In the genomic region with DNA sequence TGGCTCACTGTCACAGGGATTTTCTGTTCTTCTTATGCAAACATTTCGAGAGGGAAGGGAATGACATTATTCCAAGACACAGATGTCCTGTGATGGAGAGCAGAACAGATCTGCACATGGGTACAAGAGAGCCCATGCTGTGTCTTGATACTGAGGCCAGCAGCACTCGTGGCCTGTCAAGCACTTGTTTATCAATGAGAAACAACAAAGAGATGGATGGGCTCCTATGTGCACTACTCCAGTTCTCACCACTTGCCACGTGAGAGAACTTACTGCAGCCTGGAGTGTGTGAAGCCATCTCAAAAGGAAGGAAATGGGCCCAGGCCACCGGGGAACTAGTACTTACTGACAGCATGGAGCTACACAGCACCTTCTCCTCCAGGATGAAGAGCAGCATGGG, we compare ENCODE assay signal across 10 mouse cellular contexts. TPM values are rescaled to one million over a fixed set of nuclear protein-coding genes. Genes with fewer than 3 reads are reported as not detected.
DNase-seq lines count a peak whose midpoint lies in the region; ATAC-seq lines count a peak whose summit lies in the region.
"Had no signal": no experiment of that assay in that cellular context is flagged by ENCODE, and none has a peak within 500 bp of the region (broad histone marks: within the 10 kb centered on the region; RNA-seq: fewer than 3 reads in every experiment).

No protein-coding gene starts in this region.

- no peak for DNase-seq in kidney, adult 11 months
- DNase-seq in brain, adult 2 months (ENCODE audit: low read depth, low spot score), result peak; percentile 83
- DNase-seq in intestine, embryonic 14.5 days (ENCODE audit: low spot score), result no peak
- DNase-seq in embryo, embryonic 10 days (ENCODE audit: low spot score), result no peak
- DNase-seq in embryo, embryonic 9.5 days (ENCODE audit: extremely low spot score), result no peak
- DNase-seq: layer of hippocampus, postnatal 36 days; thymus, postnatal 25 days had no signal

- ATAC-seq in kidney, embryonic 14.5 days (ENCODE audit: low FRiP score, low TSS enrichment), result no peak
- ATAC-seq in CD4-positive, CD25-positive, alpha-beta regulatory T cell, adult 4 months, result peak; percentile 22
- 0 out of 2 replicates have a peak, but pooled peaks have one; percentile 54 for ATAC-seq in intestine, embryonic 14.5 days (replicated peaks; ENCODE audit: low FRiP score, low TSS enrichment, low read depth)

- no peak overlapping the region for H3K4me2 ChIP-seq in kidney, embryonic 14.5 days (replicated peaks; ENCODE audit: low read depth, low read length)
- no peak overlapping the region for H3K4me2 ChIP-seq in intestine, embryonic 14.5 days (ENCODE audit: low read length)

- H3K27me3 ChIP-seq in kidney, embryonic 14.5 days (ENCODE audit: control insufficient read depth, insufficient read depth, low read length), result no peaks in the 10 kb centered on the region
- H3K27me3 ChIP-seq in intestine, embryonic 14.5 days (replicated peaks; ENCODE audit: control insufficient read depth, insufficient read depth, low read length), result no peaks in the 10 kb centered on the region

- 41% methylated on average over 4 of the region's 4 CpGs for WGBS in kidney, embryonic 14.5 days
- WGBS in intestine, embryonic 14.5 days, result 16% methylated on average over 4 of the region's 4 CpGs

- no peak overlapping the region for H3K4me3 ChIP-seq in kidney, embryonic 14.5 days (ENCODE audit: low read length)
- H3K4me3 ChIP-seq in intestine, embryonic 14.5 days (ENCODE audit: low read depth, low read length), result no peak overlapping the region
- H3K4me3 ChIP-seq: erythroblast, embryonic 14.5 days had no signal

- no peak overlapping the region for H3K9ac ChIP-seq in kidney, embryonic 14.5 days (ENCODE audit: low read depth, low read length)
- no peak overlapping the region for H3K9ac ChIP-seq in intestine, embryonic 14.5 days (ENCODE audit: low read length)

- H3K4me1 ChIP-seq in kidney, embryonic 14.5 days (ENCODE audit: control insufficient read depth, insufficient read depth, low read length), result peaks cover 24% of the 10 kb centered on the region
- peaks cover 21% of the 10 kb centered on the region for H3K4me1 ChIP-seq in intestine, embryonic 14.5 days (replicated peaks; ENCODE audit: control insufficient read depth, insufficient read depth, low read length)

- H3K36me3 ChIP-seq in kidney, embryonic 14.5 days (ENCODE audit: control insufficient read depth, insufficient read depth, low read length), result no peaks in the 10 kb centered on the region
- H3K36me3 ChIP-seq in intestine, embryonic 14.5 days (ENCODE audit: control insufficient read depth, insufficient read depth, low read length), result no peaks in the 10 kb centered on the region

- H3K27ac ChIP-seq in kidney, embryonic 14.5 days (ENCODE audit: low read depth, low read length), result peak overlapping the region; percentile 56; the same call in 1 of the 2 replicates
- peak overlapping the region; percentile 6; the same call in 1 of the 2 replicates for H3K27ac ChIP-seq in intestine, embryonic 14.5 days (ENCODE audit: low read depth)

- H3K9me3 ChIP-seq in kidney, embryonic 14.5 days (ENCODE audit: control insufficient read depth, low read length), result no peaks in the 10 kb centered on the region
- H3K9me3 ChIP-seq in intestine, embryonic 14.5 days (ENCODE audit: control insufficient read depth, low read length), result no peaks in the 10 kb centered on the region

RNA-seq across cellular contexts. Expression of a gene that starts 27.2 kb away (rescaled TPM):
- 17.0 and 22.1 TPM in 2 replicates for polyA plus RNA-seq in kidney, embryonic 14.5 days (2014; fragmentation: Nextera tagmentation; extraction: Ambion mirVana)
- 100 to 1,000 TPM in 1 of 2 experiments, 10 to 100 TPM in 1; 73.4 to 102 TPM for polyA plus RNA-seq in CD4-positive, CD25-positive, alpha-beta regulatory T cell, adult 4 months (2017; shearing (Covaris generic))
- 20.4 and 23.2 TPM in 2 replicates for polyA plus RNA-seq in intestine, embryonic 14.5 days (2014; fragmentation: Nextera tagmentation; extraction: Ambion mirVana)
